Mouse (Mus musculus): ENCODE data around the gene Mettl25.

Mettl25 gene

GRCm38 (mm10) chr10:105727353-105727752 lies 113.8 kb downstream of the Mettl25 start:
- no peaks in the 10 kb centered on the region for H3K27me3 ChIP-seq (ENCODE audit: insufficient read depth, low read length)
- no peaks in the 10 kb centered on the region for H3K4me1 ChIP-seq (replicated peaks; ENCODE audit: low read depth, low read length)
- TF ChIP-seq NANOG (IDR thresholded peaks at IDR 0.05; ENCODE audit: borderline replicate concordance, low read length): no peak
- no peak for TF ChIP-seq CTCF (conservative IDR thresholded peaks at IDR 0.05; ENCODE audit: low read length)
- TF ChIP-seq POU5F1 (IDR thresholded peaks at IDR 0.05; ENCODE audit: borderline replicate concordance, low read length): no peak
- H3K9me3 ChIP-seq (ENCODE audit: low read length): no peaks in the 10 kb centered on the region
- H3K36me3 ChIP-seq (ENCODE audit: insufficient read depth, low read length): no peaks in the 10 kb centered on the region
- H3K4me3 ChIP-seq (replicated peaks; ENCODE audit: low read length): no peak overlapping the region

DNA sequence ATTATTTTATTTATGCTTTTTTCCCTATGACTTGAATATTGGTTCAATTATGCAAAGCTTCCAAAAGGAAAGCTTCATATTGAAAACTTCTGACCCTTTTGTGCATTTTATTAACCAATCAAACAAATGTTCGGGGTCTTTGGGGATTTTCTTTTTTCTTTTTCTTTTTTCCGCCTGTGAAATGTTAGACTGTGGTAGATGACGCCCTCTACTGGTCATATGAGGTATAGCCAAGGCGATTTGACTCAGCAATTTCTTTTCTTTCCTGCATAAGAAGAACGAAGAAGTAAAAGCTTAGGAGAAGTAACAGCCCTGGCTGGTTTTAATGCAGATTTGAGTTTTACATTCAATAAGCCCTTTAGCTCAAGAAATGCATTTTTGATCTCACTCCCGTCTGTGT lies 126.3 kb downstream of the Mettl25 start:
- no peaks in the 10 kb centered on the region for H3K27me3 ChIP-seq (ENCODE audit: insufficient read depth, low read length)
- H3K4me3 ChIP-seq (replicated peaks; ENCODE audit: low read length): no peak overlapping the region
- TF ChIP-seq POU5F1 (IDR thresholded peaks at IDR 0.05; ENCODE audit: borderline replicate concordance, low read length) (no peak), NANOG (IDR thresholded peaks at IDR 0.05; ENCODE audit: borderline replicate concordance, low read length) (no peak), CTCF (conservative IDR thresholded peaks at IDR 0.05; ENCODE audit: low read length) (peak; percentile 97)
- H3K36me3 ChIP-seq (ENCODE audit: insufficient read depth, low read length): no peaks in the 10 kb centered on the region
- H3K9me3 ChIP-seq (ENCODE audit: low read length): no peaks in the 10 kb centered on the region
- no peaks in the 10 kb centered on the region for H3K4me1 ChIP-seq (replicated peaks; ENCODE audit: low read depth, low read length)

DNA sequence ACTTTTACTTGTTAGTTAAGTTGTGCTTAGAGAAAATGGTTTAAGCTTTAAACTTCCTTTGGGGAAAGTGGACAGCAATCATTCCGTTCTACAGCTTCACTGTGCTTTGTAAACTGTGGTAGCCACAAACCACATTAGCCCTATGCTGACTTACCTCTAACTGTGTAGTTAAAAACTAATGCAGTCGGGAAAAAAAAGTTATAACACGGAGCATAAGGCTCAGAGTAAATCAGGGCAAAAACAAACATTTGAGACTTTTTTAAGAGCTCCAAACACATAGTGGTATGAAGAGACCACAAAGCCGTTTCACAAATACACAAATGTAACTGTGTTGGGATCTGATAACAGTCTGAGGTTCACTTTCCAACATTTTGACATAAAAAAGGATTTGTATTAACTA lies 126.8 kb downstream of the Mettl25 start:
- no peak for TF ChIP-seq CTCF (conservative IDR thresholded peaks at IDR 0.05; ENCODE audit: low read length)
- TF ChIP-seq POU5F1 (IDR thresholded peaks at IDR 0.05; ENCODE audit: borderline replicate concordance, low read length): no peak
- TF ChIP-seq NANOG (IDR thresholded peaks at IDR 0.05; ENCODE audit: borderline replicate concordance, low read length): no peak
- no peak overlapping the region for H3K4me3 ChIP-seq (replicated peaks; ENCODE audit: low read length)

GRCm38 (mm10) chr10:105713222-105713621 lies 128.0 kb downstream of the Mettl25 start:
- Histone ChIP-seq H3K4me3 (replicated peaks; ENCODE audit: low read length) (no peak overlapping the region), H3K27me3 (ENCODE audit: insufficient read depth, low read length) (no peaks in the 10 kb centered on the region), H3K4me1 (replicated peaks; ENCODE audit: low read depth, low read length) (no peaks in the 10 kb centered on the region), H3K9me3 (ENCODE audit: low read length) (no peaks in the 10 kb centered on the region), H3K36me3 (ENCODE audit: insufficient read depth, low read length) (no peaks in the 10 kb centered on the region)
- TF ChIP-seq POU5F1 (IDR thresholded peaks at IDR 0.05; ENCODE audit: borderline replicate concordance, low read length) (no peak), CTCF (conservative IDR thresholded peaks at IDR 0.05; ENCODE audit: low read length) (no peak), NANOG (IDR thresholded peaks at IDR 0.05; ENCODE audit: borderline replicate concordance, low read length) (no peak)

More for the DNA sequence above, 126.8 kb downstream of the Mettl25 start:
- H3K36me3 ChIP-seq (ENCODE audit: insufficient read depth, low read length): no peaks in the 10 kb centered on the region
- H3K4me1 ChIP-seq (replicated peaks; ENCODE audit: low read depth, low read length): no peaks in the 10 kb centered on the region
- no peaks in the 10 kb centered on the region for H3K9me3 ChIP-seq (ENCODE audit: low read length)
- no peaks in the 10 kb centered on the region for H3K27me3 ChIP-seq (ENCODE audit: insufficient read depth, low read length)

Data from E14TG2a.4 (cell line).